8 mouse cellular contexts compared by ENCODE assay signal in genomic region chr14:7826151-7826937, GRCm38 (mm10). TPM values are rescaled to one million over a fixed set of nuclear protein-coding genes. Genes with fewer than 3 reads are reported as not detected.
DNase-seq lines count a peak whose midpoint lies in the region; ATAC-seq and TF ChIP-seq lines count a peak whose summit lies in the region.

No protein-coding gene starts in this region.

- no peak overlapping the region for H3K4me2 ChIP-seq in embryonic facial prominence, embryonic 11.5 days (ENCODE audit: low read depth, low read length)
- no peak overlapping the region for H3K4me2 ChIP-seq in midbrain, postnatal 0 days (ENCODE audit: low read depth, low read length, poor library complexity, severe bottlenecking)

- intact Hi-C loops in heart, postnatal 10 days (cut with DNase I) = loop anchor here (2.0 kb wide), 1 partner anchor 24 kb away; no protein-coding TSS in a partner anchor

- no peaks in the 10 kb centered on the region for H3K27me3 ChIP-seq in embryonic facial prominence, embryonic 11.5 days (ENCODE audit: control insufficient read depth, insufficient read depth, low read length)
- H3K27me3 ChIP-seq in midbrain, postnatal 0 days (ENCODE audit: insufficient read depth, low read length) = no peaks in the 10 kb centered on the region

- 41% methylated on average over 10 of the region's 10 CpGs for WGBS in embryonic facial prominence, embryonic 11.5 days
- 32% methylated on average over 10 of the region's 10 CpGs for WGBS in midbrain, postnatal 0 days

- H3K4me3 ChIP-seq in embryonic facial prominence, embryonic 11.5 days (ENCODE audit: low read depth, low read length) = no peak overlapping the region
- H3K4me3 ChIP-seq in midbrain, postnatal 0 days (ENCODE audit: low read depth, low read length) = no peak overlapping the region

- peak; percentile 35 to 70 for DNase-seq in adrenal gland, adult (ENCODE audit: inconsistent age in 2 of 2, low spot score in 1 of 2)
- DNase-seq in adrenal gland, adult 2 months = no peak
- no peak for DNase-seq in embryonic facial prominence, embryonic 11.5 days (ENCODE audit: low spot score)
- peak; percentile 26 to 42 for DNase-seq in heart, postnatal 10 days
- DNase-seq in kidney, postnatal 4 days = peak; percentile 55 to 77
- DNase-seq in midbrain, postnatal 0 days (ENCODE audit: low spot score) = no peak
- DNase-seq in thymus, postnatal 36 days = no peak
- no peak for DNase-seq in adrenal gland, postnatal 36 days

- peak overlapping the region; percentile 59 for H3K27ac ChIP-seq in embryonic facial prominence, embryonic 11.5 days (replicated peaks; ENCODE audit: low read depth, low read length)
- peak overlapping the region; percentile 47; the same call in 1 of the 2 replicates for H3K27ac ChIP-seq in midbrain, postnatal 0 days (ENCODE audit: low read depth, low read length)

- peaks cover 5% of the 10 kb centered on the region; the same call in 1 of the 2 replicates for H3K4me1 ChIP-seq in embryonic facial prominence, embryonic 11.5 days (ENCODE audit: control insufficient read depth, insufficient read depth, low read length)
- 0 out of 2 replicates have a peak, but pooled peaks cover 7% of the 10 kb centered on the region for H3K4me1 ChIP-seq in midbrain, postnatal 0 days (ENCODE audit: insufficient read depth, low read length)

- H3K36me3 ChIP-seq in embryonic facial prominence, embryonic 11.5 days (replicated peaks; ENCODE audit: control insufficient read depth, insufficient read depth, low read depth, low read length) = no peaks in the 10 kb centered on the region
- H3K36me3 ChIP-seq in midbrain, postnatal 0 days (ENCODE audit: insufficient read depth, low read length) = no peaks in the 10 kb centered on the region

- H3K9ac ChIP-seq in embryonic facial prominence, embryonic 11.5 days (replicated peaks; ENCODE audit: low read length) = peak overlapping the region; percentile 34; the same call in 1 of the 2 replicates
- H3K9ac ChIP-seq in midbrain, postnatal 0 days (replicated peaks; ENCODE audit: low read length, poor library complexity, severe bottlenecking) = no peak overlapping the region

- no peak for TF ChIP-seq CTCF in midbrain, postnatal 0 days (IDR thresholded peaks at IDR 0.05)

- ATAC-seq in embryonic facial prominence, embryonic 11.5 days (replicated peaks; ENCODE audit: insufficient number of reproducible peaks, low FRiP score, low TSS enrichment, low read depth) = 0 out of 2 replicates have a peak, but pooled peaks have one; percentile 19
- no peak for ATAC-seq in midbrain, postnatal 0 days (ENCODE audit: low FRiP score)

- H3K9me3 ChIP-seq in embryonic facial prominence, embryonic 11.5 days (replicated peaks; ENCODE audit: control insufficient read depth, low read length) = no peaks in the 10 kb centered on the region
- no peaks in the 10 kb centered on the region for H3K9me3 ChIP-seq in midbrain, postnatal 0 days (ENCODE audit: low read length)

RNA-seq across cellular contexts. Expression of gene Flnb, which starts 8.6 kb away (rescaled TPM):
- 10 to 100 TPM; 40.8 to 44.9 TPM for total RNA-seq in adrenal gland, adult 2 months (2021)
- polyA plus RNA-seq in adrenal gland, adult 2 months (2012; rRNA removed) = 8.8 and 8.9 TPM in 2 replicates
- polyA plus RNA-seq in embryonic facial prominence, embryonic 11.5 days (2014; fragmentation: Nextera tagmentation; extraction: Ambion mirVana) = 14.7 and 17.0 TPM in 2 replicates
- total RNA-seq in heart, postnatal 10 days (2021) = 10 to 100 TPM; 40.5 to 43.6 TPM
- total RNA-seq in midbrain, postnatal 0 days (2014; rRNA removed) = 23.7 and 34.3 TPM in 2 replicates
- 3.5 and 7.0 TPM in 2 replicates for polyA plus RNA-seq in midbrain, postnatal 0 days (2015; fragmentation: Nextera tagmentation; extraction: Ambion mirVana)
- 10 to 100 TPM; 41.7 to 74.9 TPM for total RNA-seq in adrenal gland, postnatal 36 days (2021)

RNA-seq across cellular contexts. Expression of gene Gm26661, which starts 35.0 kb away (rescaled TPM):
- not detected for total RNA-seq in adrenal gland, adult 2 months (2021)
- not detected in 2 replicates for polyA plus RNA-seq in adrenal gland, adult 2 months (2012; rRNA removed)
- polyA plus RNA-seq in embryonic facial prominence, embryonic 11.5 days (2014; fragmentation: Nextera tagmentation; extraction: Ambion mirVana) = not detected in 2 replicates
- not detected for total RNA-seq in heart, postnatal 10 days (2021)
- not detected in 2 replicates for total RNA-seq in midbrain, postnatal 0 days (2014; rRNA removed)
- polyA plus RNA-seq in midbrain, postnatal 0 days (2015; fragmentation: Nextera tagmentation; extraction: Ambion mirVana) = 0.96 TPM in 1 of 2 replicates, not detected in the other
- total RNA-seq in adrenal gland, postnatal 36 days (2021) = not detected

Comparison
In these comparisons a context has a peak if more than half of its experiments do, and no peak if none do; other contexts are left out.
1. DNase-seq: peak in adrenal gland, adult (2 of 2), heart, postnatal 10 days (2 of 2) and kidney, postnatal 4 days (2 of 2); none in adrenal gland, adult 2 months (single experiment), embryonic facial prominence, embryonic 11.5 days (single experiment), midbrain, postnatal 0 days (single experiment), thymus, postnatal 36 days (0 of 2) and adrenal gland, postnatal 36 days (0 of 2).